Mouse (Mus musculus) MEL (cell line): ENCODE results near the gene Grm7.

Experiments used
- CHD2 ChIP-seq: IDR thresholded peaks from 2 replicates; pipeline ENCODE4 v1.6.1; 2011; ENCODE audit warnings: low read length, improper control_type of control experiment
- MAZ ChIP-seq: IDR thresholded peaks from 2 replicates; pipeline ENCODE4 v1.6.1; 2012; ENCODE audit warnings: low read depth, mild to moderate bottlenecking, inconsistent platforms, low read length, improper control_type of control experiment
- POLR2AphosphoS5 ChIP-seq: IDR thresholded peaks from 2 replicates; pipeline ENCODE4 v1.6.1; 2012; ENCODE audit warnings: low read depth, borderline replicate concordance, mild to moderate bottlenecking, inconsistent platforms, low read length, moderate library complexity, mixed read lengths
- UBTF ChIP-seq: IDR thresholded peaks from 2 replicates; pipeline ENCODE4 v1.6.1; 2012; ENCODE audit warnings: low read depth, mild to moderate bottlenecking, inconsistent platforms, low read length, improper control_type of control experiment, moderate library complexity, borderline replicate concordance; ENCODE audit not compliant: insufficient read depth

DNA sequence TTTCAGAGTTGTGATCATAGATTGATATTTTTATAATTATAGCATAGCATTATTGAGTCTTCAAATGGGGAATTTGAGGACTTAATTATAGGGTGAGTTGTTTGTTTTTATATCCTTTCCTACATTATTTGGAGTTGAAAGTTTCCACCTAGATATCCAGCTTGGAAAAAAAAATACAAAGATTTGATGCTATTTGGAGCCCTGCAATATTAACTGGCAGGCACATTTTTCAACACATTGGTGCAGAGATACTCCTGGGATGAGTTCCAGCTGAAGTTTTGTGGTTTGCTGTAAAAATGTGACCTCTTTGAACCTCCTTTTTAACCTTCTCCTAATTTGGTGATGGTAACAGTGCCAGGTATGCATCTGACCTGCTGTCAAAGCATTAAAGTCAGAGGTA, 802.5 kb downstream of the Grm7 start:
- TF ChIP-seq CHD2 (no peak), UBTF (no peak), MAZ (no peak), POLR2AphosphoS5 (no peak)
